Mouse (Mus musculus) adipocyte (in vitro differentiated cells): Measurements from ENCODE around the gene Cdkn1a.

Source experiments
- DNase-seq: peaks from one replicate; pipeline ENCODE4 v3.0.0-alpha.2; 2016; ENCODE audit warnings: low spot score

Gene Cdkn1a

GRCm38 (mm10) chr17:29117006-29117648, 26.4 kb downstream of the Cdkn1a start:
- DNase-seq: no peak

DNA sequence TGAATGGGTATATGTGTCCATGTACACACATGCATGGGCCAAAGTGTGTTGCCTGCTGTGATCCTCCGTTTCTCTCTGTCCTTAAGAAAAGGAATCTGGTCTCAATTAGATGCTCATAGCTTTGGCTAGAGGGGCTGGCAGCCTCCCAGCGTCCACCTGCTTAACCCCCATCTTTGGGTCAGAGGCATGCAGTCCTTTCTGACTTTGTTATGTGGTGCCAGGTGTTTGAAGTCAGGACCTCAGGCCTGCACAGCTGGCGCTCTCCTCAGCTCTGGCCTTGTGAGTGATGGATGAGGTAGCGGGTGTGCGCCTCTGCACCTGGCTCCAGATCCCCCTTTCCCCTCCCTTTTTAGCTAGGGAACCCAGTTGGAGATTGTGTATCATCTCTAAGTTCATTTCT, 27.3 kb downstream of the Cdkn1a start:
- no peak for DNase-seq

DNA sequence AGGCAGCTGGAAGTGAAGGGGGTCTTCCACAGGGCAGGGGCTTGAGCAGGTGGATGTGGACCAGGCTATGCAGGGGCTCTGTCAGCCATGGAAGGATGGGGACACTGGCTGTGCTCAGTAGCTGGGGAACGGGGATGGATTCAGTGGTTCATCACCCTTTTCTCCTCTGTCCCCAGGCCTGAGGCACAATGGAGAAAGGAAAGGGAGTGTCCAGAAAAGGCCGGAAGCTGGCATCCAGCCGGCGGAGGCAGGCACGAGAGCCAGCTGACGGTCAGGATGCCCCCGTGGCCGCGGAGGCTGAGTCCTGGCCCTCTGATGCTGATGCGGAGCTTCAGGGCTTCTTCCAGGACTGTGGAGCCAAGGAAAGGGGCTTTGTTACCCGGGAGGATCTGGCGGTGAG, 29.9 kb downstream of the Cdkn1a start:
- DNase-seq: no peak

GRCm38 (mm10) chr17:29122817-29123216, 32.0 kb downstream of the Cdkn1a start:
- peak; percentile 80 for DNase-seq

DNA sequence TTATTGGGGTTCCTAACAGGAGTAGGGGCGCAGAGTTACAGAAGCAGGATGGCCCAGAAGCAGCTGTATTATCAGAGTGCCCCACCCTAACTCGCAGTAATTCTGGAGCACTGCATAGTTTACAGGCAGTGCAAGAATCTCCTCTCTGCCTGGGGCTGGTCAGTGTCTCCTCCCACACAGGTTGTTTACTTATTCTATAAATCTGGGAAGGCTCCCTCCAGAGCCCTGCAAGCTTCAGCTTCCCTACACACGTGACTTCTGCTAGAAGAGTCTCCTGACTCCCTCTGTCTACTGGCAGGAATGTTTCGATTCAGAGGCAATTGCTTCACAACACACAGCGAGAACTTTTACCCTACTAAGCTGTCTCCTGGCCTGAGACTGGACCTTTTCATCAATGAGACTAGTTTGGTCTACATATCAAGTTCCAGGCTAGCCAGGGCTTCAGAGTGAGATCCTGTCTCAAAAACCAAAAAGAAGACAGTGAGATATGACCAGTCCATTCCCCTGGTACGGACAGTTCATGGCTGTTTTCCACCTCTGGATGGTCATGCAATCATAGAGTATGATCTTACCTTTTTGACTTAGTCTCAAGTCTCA, 32.9 kb downstream of the Cdkn1a start:
- DNase-seq: peak; percentile 89

- DNase-seq: no peak
Measured at GRCm38 (mm10) chr17:29126561-29126960, 35.8 kb downstream of the Cdkn1a start.

DNA sequence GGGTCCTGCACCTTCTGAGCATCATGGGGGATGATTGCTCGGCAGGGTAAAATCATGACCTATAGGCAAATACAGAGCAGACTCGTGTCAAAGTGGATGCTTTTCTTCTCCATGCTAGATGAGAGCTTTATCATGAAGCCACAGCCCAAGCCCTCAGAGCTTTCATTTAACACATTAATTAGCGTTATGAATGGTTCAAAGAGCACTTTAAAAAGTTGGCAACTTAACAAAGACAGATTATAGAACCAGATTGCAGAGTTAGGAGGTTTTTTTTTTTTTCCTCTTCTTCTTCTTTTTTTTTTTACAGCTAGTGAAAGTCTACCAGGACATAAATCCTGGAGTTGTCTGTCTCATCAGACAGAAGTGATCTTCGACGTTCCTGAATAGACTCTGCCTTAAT, 38.6 kb downstream of the Cdkn1a start:
- DNase-seq: no peak

DNA sequence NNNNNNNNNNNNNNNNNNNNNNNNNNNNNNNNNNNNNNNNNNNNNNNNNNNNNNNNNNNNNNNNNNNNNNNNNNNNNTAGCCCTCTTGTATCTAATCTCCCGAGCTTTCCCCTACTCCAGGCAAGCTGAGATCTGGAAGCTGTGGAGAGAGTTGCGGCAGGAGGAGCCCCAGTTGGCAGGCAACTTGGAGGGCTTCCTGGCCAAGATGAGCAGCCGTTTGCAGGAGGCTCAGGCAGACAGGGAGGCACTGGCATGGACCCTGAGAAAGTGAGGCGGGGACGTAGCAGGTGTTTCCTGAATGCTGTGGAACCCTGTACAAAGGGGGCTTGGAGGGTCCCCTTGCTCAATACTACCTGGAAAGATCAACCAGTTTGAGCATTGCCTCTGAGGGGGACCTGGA, 44.3 kb downstream of the Cdkn1a start:
- peak; percentile 35 for DNase-seq

DNA sequence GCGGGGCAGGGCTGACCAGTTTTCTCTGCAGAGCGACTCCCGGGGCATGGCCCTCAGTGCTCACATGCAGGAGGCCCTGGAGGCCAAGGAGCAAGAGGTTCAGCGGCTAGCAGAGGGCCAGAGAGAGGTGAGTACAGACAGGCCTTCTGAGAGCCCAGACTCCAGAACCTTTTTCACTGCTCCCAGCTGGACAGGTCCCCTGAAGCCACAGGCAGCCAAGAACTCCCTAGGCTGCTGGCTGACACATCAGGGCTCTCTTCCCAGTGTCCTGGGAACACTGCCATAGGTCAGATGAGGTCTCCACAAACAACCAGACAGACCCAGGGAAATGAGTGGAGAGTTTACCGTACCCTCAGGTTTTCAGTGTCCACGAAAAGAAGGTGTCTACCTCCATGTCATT, 45.5 kb downstream of the Cdkn1a start:
- DNase-seq: peak; percentile 97

DNA sequence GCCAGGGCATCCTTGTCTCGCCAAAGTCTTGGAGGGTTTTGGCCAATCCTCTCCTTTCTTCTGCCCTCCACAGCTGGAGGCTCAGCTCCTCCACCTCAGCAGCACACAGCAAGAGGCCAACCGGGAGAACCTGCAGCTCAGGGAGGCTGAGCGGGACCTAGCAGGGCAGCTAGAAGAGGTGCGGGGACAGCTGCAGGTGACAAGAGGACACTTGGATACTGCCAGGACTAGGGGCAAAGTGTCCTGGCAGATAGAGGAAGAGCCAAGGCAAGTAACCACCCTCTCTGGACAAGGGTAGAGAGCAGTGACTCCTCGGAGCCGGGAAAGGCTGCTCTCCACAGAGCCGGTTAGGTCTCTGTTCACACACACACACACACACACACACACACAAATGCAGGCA, 47.1 kb downstream of the Cdkn1a start:
- DNase-seq: no peak

DNA sequence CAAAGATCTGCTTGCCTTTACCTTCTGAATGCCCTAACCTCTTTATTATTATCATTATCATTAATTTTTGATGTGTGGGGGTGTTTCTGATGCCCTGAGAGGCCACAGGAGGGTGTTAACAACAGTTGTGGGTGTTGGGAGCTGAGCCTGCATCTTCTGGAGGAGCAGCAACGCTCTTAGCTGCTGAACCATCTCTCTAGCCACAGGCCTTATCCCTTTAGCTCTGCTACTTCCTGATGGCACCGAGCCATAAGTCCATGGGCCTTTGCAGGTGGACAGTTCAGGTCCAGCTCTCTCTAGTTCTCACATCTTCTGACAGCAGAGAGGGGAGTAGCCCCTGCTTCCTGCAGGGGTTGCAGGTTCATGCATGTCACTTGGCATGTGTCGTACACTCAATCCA, 50.8 kb downstream of the Cdkn1a start:
- DNase-seq: no peak

GRCm38 (mm10) chr17:29143266-29143665, 52.5 kb downstream of the Cdkn1a start:
- no peak for DNase-seq

GRCm38 (mm10) chr17:29145101-29145500, 54.3 kb downstream of the Cdkn1a start:
- DNase-seq: no peak

- no peak for DNase-seq
Measured at GRCm38 (mm10) chr17:29147273-29147672, 56.5 kb downstream of the Cdkn1a start.

DNA sequence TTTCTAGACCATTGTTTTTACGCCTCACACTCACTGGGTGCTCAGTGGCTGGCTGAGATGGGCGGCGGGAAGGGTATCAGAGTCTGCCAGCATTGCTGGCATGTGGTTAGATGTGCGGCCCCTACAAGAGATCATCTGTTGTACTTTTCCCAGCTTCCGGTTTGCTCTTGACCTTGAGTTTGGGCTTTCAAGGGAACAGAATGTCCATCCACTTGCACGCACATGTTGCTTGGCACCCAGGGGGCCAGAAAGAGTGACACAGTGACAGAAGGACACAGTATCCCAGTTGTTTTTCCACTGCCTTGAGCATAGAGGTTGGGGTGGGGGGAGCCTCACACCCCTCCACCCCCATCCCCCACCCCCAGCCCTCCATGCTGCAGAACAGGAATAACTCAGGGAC, 57.0 kb downstream of the Cdkn1a start:
- no peak for DNase-seq

DNA sequence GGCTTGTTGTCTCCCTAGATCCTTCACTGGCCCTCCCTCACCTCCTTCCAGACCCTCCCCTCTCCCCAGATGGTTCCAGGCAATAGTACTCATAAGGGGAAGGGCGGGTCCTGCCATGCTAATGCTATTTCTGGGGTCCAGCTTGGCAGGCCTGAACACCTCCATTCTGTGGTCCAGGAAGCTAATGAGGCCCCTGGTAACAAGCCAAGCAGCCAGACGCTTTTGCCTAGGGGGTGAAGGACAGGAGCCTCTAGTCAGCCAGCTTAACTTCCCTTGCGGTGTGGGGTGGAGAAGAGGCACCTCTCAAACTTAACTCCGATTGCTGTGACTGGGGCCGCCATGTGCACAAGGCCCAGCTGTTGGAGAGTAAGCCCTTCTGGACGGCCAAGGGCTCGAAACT, 59.0 kb downstream of the Cdkn1a start:
- DNase-seq: no peak
